In the genomic region with DNA sequence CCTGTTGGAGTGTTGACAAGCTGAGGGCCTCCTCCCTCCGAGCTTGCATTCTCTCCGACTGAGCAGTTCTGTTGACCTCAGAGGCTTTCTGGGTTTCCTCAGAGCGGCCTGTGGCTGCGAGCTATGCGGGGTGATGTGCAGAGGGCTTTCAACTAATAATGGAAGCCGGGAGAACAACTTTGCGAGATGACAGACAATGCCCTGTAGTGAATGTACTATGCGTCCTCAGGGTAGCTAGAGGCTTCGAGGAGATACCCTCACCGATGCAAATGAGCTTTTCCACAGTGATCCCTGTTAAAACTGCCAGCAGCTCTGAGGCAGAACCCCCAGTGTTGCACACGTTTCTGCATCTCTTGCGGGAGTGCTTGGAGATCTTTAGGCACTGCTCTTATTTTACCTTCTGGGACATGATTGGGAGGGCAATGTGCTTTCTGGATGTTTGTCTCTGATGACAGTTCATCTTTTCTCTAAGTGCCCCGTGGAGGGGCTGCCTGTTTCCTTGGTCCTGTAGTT, we compare ENCODE assay signal across 8 mouse cellular contexts. TPM values are rescaled to one million over a fixed set of nuclear protein-coding genes. Genes with fewer than 3 reads are reported as not detected.
A peak's percentile ranks its signal among the peaks of the same experiment; 100 is the strongest.
DNase-seq lines count a peak whose midpoint lies in the region; ATAC-seq and TF ChIP-seq lines count a peak whose summit lies in the region.

No protein-coding gene starts in this region.

- peaks cover 19% of the 10 kb centered on the region for H3K79me2 ChIP-seq in CH12.LX (replicated peaks; ENCODE audit: control insufficient read depth, extremely low read depth, insufficient read depth, poor library complexity, severe bottlenecking)

- dilution Hi-C loops in CH12.LX (cut with MboI; ENCODE audit: extremely low pct_ligation_motif_present, extremely low pct_unique_long_range_greater_than_20kb, low sequenced_read_pairs), result no loop called here

- no peak for ATAC-seq in heart, embryonic 11.5 days (replicated peaks; ENCODE audit: insufficient number of reproducible peaks, low FRiP score, low TSS enrichment)
- no peak; the same call in 1 of the 2 replicates for ATAC-seq in forebrain, embryonic 15.5 days (replicated peaks)
- ATAC-seq in liver, postnatal 0 days, result no peak

- H3K4me3 ChIP-seq in heart, embryonic 11.5 days (ENCODE audit: low read depth, low read length), result peak overlapping the region; percentile 89
- peak overlapping the region; percentile 63 to 87 (median 85) for H3K4me3 ChIP-seq in CH12.LX (replicated peaks in 1 of 3; ENCODE audit: low read depth in 2 of 3, low read length in 2 of 3, poor library complexity in 1 of 3)
- H3K4me3 ChIP-seq in forebrain, embryonic 15.5 days, result peak overlapping the region; percentile 91
- peak overlapping the region; percentile 93 for H3K4me3 ChIP-seq in liver, postnatal 0 days (ENCODE audit: low read depth, low read length)

- peak overlapping the region; percentile 98 for H3K9ac ChIP-seq in heart, embryonic 11.5 days (ENCODE audit: low read depth, low read length)
- peak overlapping the region; percentile 35 for H3K9ac ChIP-seq in CH12.LX (ENCODE audit: insufficient read depth, low read depth)
- H3K9ac ChIP-seq in forebrain, embryonic 15.5 days (replicated peaks), result peak overlapping the region; percentile 87
- peak overlapping the region; percentile 96 for H3K9ac ChIP-seq in liver, postnatal 0 days (replicated peaks)

- no peak for DNase-seq in heart, postnatal 14 days
- DNase-seq in CH12.LX (ENCODE audit: extremely low read depth), result no peak
- no peak for DNase-seq in liver, postnatal 0 days
- DNase-seq in thymus, postnatal 4 days, result no peak
- no peak for DNase-seq in cerebellum, adult 11-12 months
- no peak for DNase-seq in spleen, postnatal 36 days (ENCODE audit: low spot score in 2 of 2)

- TF ChIP-seq RAD21 in CH12.LX (IDR thresholded peaks at IDR 0.05; ENCODE audit: low read depth, low read length), result no peak

- no peaks in the 10 kb centered on the region for H3K27me3 ChIP-seq in heart, embryonic 11.5 days (ENCODE audit: control insufficient read depth, insufficient read depth, low read length)
- H3K27me3 ChIP-seq in CH12.LX (replicated peaks), result peaks cover 2% of the 10 kb centered on the region
- no peaks in the 10 kb centered on the region for H3K27me3 ChIP-seq in forebrain, embryonic 15.5 days
- H3K27me3 ChIP-seq in liver, postnatal 0 days (ENCODE audit: insufficient read depth, low read length), result no peaks in the 10 kb centered on the region

- H3K9me3 ChIP-seq in heart, embryonic 11.5 days (replicated peaks; ENCODE audit: control insufficient read depth, low read length), result no peaks in the 10 kb centered on the region
- H3K9me3 ChIP-seq in CH12.LX (replicated peaks; ENCODE audit: low read length), result no peaks in the 10 kb centered on the region
- no peaks in the 10 kb centered on the region; the same call in 1 of the 2 replicates for H3K9me3 ChIP-seq in forebrain, embryonic 15.5 days
- H3K9me3 ChIP-seq in liver, postnatal 0 days (ENCODE audit: low read length), result no peaks in the 10 kb centered on the region

- H3K27ac ChIP-seq in heart, embryonic 11.5 days (ENCODE audit: low read depth, low read length), result peak overlapping the region; percentile 99
- H3K27ac ChIP-seq in CH12.LX (ENCODE audit: insufficient read depth, low read depth), result no peak overlapping the region
- H3K27ac ChIP-seq in forebrain, embryonic 15.5 days (replicated peaks), result peak overlapping the region; percentile 97
- H3K27ac ChIP-seq in liver, postnatal 0 days (ENCODE audit: low read depth), result peak overlapping the region; percentile 98

- TF ChIP-seq EP300 in CH12.LX (IDR thresholded peaks at IDR 0.05; ENCODE audit: low read length), result no peak
- TF ChIP-seq EP300 in liver, postnatal 0 days (IDR thresholded peaks at IDR 0.05; ENCODE audit: low read depth), result no peak

- no peak for TF ChIP-seq CTCF in CH12.LX (conservative IDR thresholded peaks at IDR 0.05 in 1 of 2, IDR thresholded peaks at IDR 0.05 in 1 of 2; ENCODE audit: low read depth in 2 of 2, low read length in 2 of 2)
- no peak for TF ChIP-seq CTCF in liver, postnatal 0 days (IDR thresholded peaks at IDR 0.05; ENCODE audit: low read depth)

- in situ Hi-C loops in CH12.LX (cut with MboI; ENCODE audit: low pct_ligation_motif_present, low pct_unique_long_range_greater_than_20kb, low sequenced_read_pairs), result no loop called here

- peak overlapping the region; percentile 75 for H3K4me2 ChIP-seq in heart, embryonic 11.5 days
- H3K4me2 ChIP-seq in CH12.LX (ENCODE audit: insufficient read depth, low read depth, poor library complexity, severe bottlenecking), result peak overlapping the region; percentile 52
- peak overlapping the region; percentile 62 for H3K4me2 ChIP-seq in forebrain, embryonic 15.5 days (replicated peaks)
- peak overlapping the region; percentile 92 for H3K4me2 ChIP-seq in liver, postnatal 0 days (ENCODE audit: low read depth, low read length)

- peaks cover 21% of the 10 kb centered on the region for H3K36me3 ChIP-seq in heart, embryonic 11.5 days (ENCODE audit: control insufficient read depth, insufficient read depth, low read length)
- H3K36me3 ChIP-seq in CH12.LX (replicated peaks in 1 of 2; ENCODE audit: control insufficient read depth in 1 of 2, insufficient read depth in 1 of 2, low read length in 1 of 2), result peaks cover 27 to 33% of the 10 kb centered on the region in 2 experiments
- peaks cover 29% of the 10 kb centered on the region for H3K36me3 ChIP-seq in forebrain, embryonic 15.5 days
- peaks cover 29% of the 10 kb centered on the region for H3K36me3 ChIP-seq in liver, postnatal 0 days (replicated peaks; ENCODE audit: insufficient read depth, low read length)

- 2% methylated on average over 13 of the region's 13 CpGs for WGBS in heart, embryonic 11.5 days (ENCODE audit: insufficient replicate concordance)
- WGBS in forebrain, embryonic 15.5 days, result under 1% methylated on average over 13 of the region's 13 CpGs
- WGBS in liver, postnatal 0 days (ENCODE audit: insufficient replicate concordance), result under 1% methylated on average over 13 of the region's 13 CpGs

- peaks cover 5% of the 10 kb centered on the region for H3K4me1 ChIP-seq in heart, embryonic 11.5 days (ENCODE audit: control insufficient read depth, insufficient read depth, low read length)
- peaks cover 0 to 10% of the 10 kb centered on the region in 2 experiments; a peak in 2 of 4 replicates for H3K4me1 ChIP-seq in CH12.LX (ENCODE audit: control insufficient read depth in 1 of 2, insufficient read depth in 2 of 2)
- peaks cover 15% of the 10 kb centered on the region for H3K4me1 ChIP-seq in forebrain, embryonic 15.5 days
- H3K4me1 ChIP-seq in liver, postnatal 0 days (ENCODE audit: insufficient read depth), result peaks cover 8% of the 10 kb centered on the region

- TF ChIP-seq POLR2A in CH12.LX (IDR thresholded peaks at IDR 0.05; ENCODE audit: low read depth, low read length), result no peak

- intact Hi-C loops in heart, postnatal 14 days (cut with DNase I), result loop anchor here (2.0 kb wide), 1 partner anchor 21 kb away; the partner anchor contains the start of gene Ppm1g

TF ChIP-seq in CH12.LX, 34 proteins besides CTCF, POLR2A, EP300 and RAD21 (continues in another document):
- TF ChIP-seq TCF12 (IDR thresholded peaks at IDR 0.05; ENCODE audit: low read depth, low read length) (no peak), KAT2A (IDR thresholded peaks at IDR 0.05; ENCODE audit: insufficient replicate concordance, low read length) (no peak), SIN3A (IDR thresholded peaks at IDR 0.05; ENCODE audit: low read length) (no peak)

RNA-seq across cellular contexts. Expression of gene Gm9970, which starts 0.5 kb away (rescaled TPM):
- 0.53 and 0.59 TPM in 2 replicates for polyA plus RNA-seq in heart, embryonic 11.5 days (2014; fragmentation: Nextera tagmentation; extraction: Ambion mirVana)
- total RNA-seq in heart, postnatal 14 days (2021), result not detected
- total RNA-seq in CH12.LX (2012; rRNA removed), result not detected in 2 replicates
- not detected in 2 replicates for total RNA-seq in CH12.LX (2014; rRNA removed)
- polyA plus RNA-seq in CH12.LX (2012; ENCODE audit: insufficient read length, low read depth), result not detected in 2 replicates
- polyA plus RNA-seq in forebrain, embryonic 15.5 days (2015; fragmentation: Nextera tagmentation; extraction: Ambion mirVana), result 0.34 TPM in 1 of 2 replicates, not detected in the other
- 0.28 TPM in 1 of 2 replicates, not detected in the other for polyA plus RNA-seq in liver, postnatal 0 days (2015; fragmentation: Nextera tagmentation; extraction: Ambion mirVana)

RNA-seq across cellular contexts. Expression of gene Nrbp1, which starts 0.9 kb away (rescaled TPM):
- 124 and 141 TPM in 2 replicates for polyA plus RNA-seq in heart, embryonic 11.5 days (2014; fragmentation: Nextera tagmentation; extraction: Ambion mirVana)
- 10 to 100 TPM; 73.1 to 75.0 TPM for total RNA-seq in heart, postnatal 14 days (2021)
- total RNA-seq in CH12.LX (2012; rRNA removed) (36.6 and 40.4 TPM in 2 replicates), CH12.LX (2014; rRNA removed) (40.5 and 41.5 TPM in 2 replicates)
- polyA plus RNA-seq in CH12.LX (2012; ENCODE audit: insufficient read length, low read depth), result 34.5 and 36.1 TPM in 2 replicates
- polyA plus RNA-seq in forebrain, embryonic 15.5 days (2015; fragmentation: Nextera tagmentation; extraction: Ambion mirVana), result 156 and 157 TPM in 2 replicates
- 42.9 and 43.0 TPM in 2 replicates for polyA plus RNA-seq in liver, postnatal 0 days (2015; fragmentation: Nextera tagmentation; extraction: Ambion mirVana)

RNA-seq across cellular contexts. Expression of gene Krtcap3, which starts 9.9 kb away (rescaled TPM):
- polyA plus RNA-seq in heart, embryonic 11.5 days (2014; fragmentation: Nextera tagmentation; extraction: Ambion mirVana), result 7.1 and 7.7 TPM in 2 replicates
- total RNA-seq in heart, postnatal 14 days (2021), result 1 to 10 TPM; 2.8 to 3.2 TPM
- total RNA-seq in CH12.LX (2012; rRNA removed) (13.9 and 14.1 TPM in 2 replicates), CH12.LX (2014; rRNA removed) (9.8 and 10.0 TPM in 2 replicates)
- 8.6 and 11.3 TPM in 2 replicates for polyA plus RNA-seq in CH12.LX (2012; ENCODE audit: insufficient read length, low read depth)
- 1.7 and 2.4 TPM in 2 replicates for polyA plus RNA-seq in forebrain, embryonic 15.5 days (2015; fragmentation: Nextera tagmentation; extraction: Ambion mirVana)
- 6.5 and 7.5 TPM in 2 replicates for polyA plus RNA-seq in liver, postnatal 0 days (2015; fragmentation: Nextera tagmentation; extraction: Ambion mirVana)

RNA-seq across cellular contexts. Expression of gene Ppm1g, which starts 21.1 kb away (rescaled TPM):
- polyA plus RNA-seq in heart, embryonic 11.5 days (2014; fragmentation: Nextera tagmentation; extraction: Ambion mirVana), result 103 and 116 TPM in 2 replicates
- total RNA-seq in heart, postnatal 14 days (2021), result 10 to 100 TPM; 56.5 to 66.1 TPM
- 182 and 225 TPM in 2 replicates for total RNA-seq in CH12.LX (2012; rRNA removed)
- total RNA-seq in CH12.LX (2014; rRNA removed), result 96.9 and 97.8 TPM in 2 replicates
- 366 and 383 TPM in 2 replicates for polyA plus RNA-seq in CH12.LX (2012; ENCODE audit: insufficient read length, low read depth)
- 170 TPM in 2 replicates for polyA plus RNA-seq in forebrain, embryonic 15.5 days (2015; fragmentation: Nextera tagmentation; extraction: Ambion mirVana)
- polyA plus RNA-seq in liver, postnatal 0 days (2015; fragmentation: Nextera tagmentation; extraction: Ambion mirVana), result 49.4 and 56.9 TPM in 2 replicates

RNA-seq across cellular contexts. Expression of gene Zfp513, which starts 39.5 kb away (rescaled TPM):
- polyA plus RNA-seq in heart, embryonic 11.5 days (2014; fragmentation: Nextera tagmentation; extraction: Ambion mirVana), result 4.8 and 5.0 TPM in 2 replicates
- 10 to 100 TPM in 1 of 2 experiments, 1 to 10 TPM in 1; 9.9 to 10.6 TPM for total RNA-seq in heart, postnatal 14 days (2021)
- 6.9 and 7.4 TPM in 2 replicates for total RNA-seq in CH12.LX (2012; rRNA removed)
- total RNA-seq in CH12.LX (2014; rRNA removed), result 2.4 and 3.6 TPM in 2 replicates
- polyA plus RNA-seq in CH12.LX (2012; ENCODE audit: insufficient read length, low read depth), result 10.2 and 12.8 TPM in 2 replicates
- polyA plus RNA-seq in forebrain, embryonic 15.5 days (2015; fragmentation: Nextera tagmentation; extraction: Ambion mirVana), result 16.3 and 17.7 TPM in 2 replicates
- polyA plus RNA-seq in liver, postnatal 0 days (2015; fragmentation: Nextera tagmentation; extraction: Ambion mirVana), result 2.9 TPM in 2 replicates

Comparison
In these comparisons a context has a peak if more than half of its experiments do, and no peak if none do; other contexts are left out.
1. H3K9ac ChIP-seq: peak in every context shown above with its lines; median percentile 98 in heart, embryonic 11.5 days; 96 in liver, postnatal 0 days; 87 in forebrain, embryonic 15.5 days; 35 in CH12.LX.